19 mouse cellular contexts compared by ENCODE assay signal in the genomic region with DNA sequence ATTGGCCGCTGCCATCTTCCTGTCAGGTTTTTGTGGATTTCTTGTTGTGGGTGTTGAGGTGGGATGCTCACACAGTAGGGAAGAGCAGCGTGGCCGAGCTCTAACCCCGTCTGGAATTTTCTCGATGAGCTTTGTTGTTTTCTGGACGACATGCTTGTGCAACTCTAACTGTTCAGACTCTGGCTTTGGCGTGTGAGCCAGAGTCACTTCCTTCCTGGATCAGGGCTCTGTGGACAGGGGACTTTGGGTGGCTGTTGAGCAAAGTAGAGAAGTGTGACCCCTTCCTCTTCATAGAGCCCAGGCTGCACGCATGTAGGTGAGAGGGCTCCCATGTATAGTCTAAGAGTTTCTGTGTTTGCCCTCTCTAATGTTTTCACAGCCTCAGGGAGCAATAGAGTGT. TPM values are rescaled to one million over a fixed set of nuclear protein-coding genes. Genes with fewer than 3 reads are reported as not detected.
A peak's percentile ranks its signal among the peaks of the same experiment; 100 is the strongest.
DNase-seq lines count a peak whose midpoint lies in the region; ATAC-seq and TF ChIP-seq lines count a peak whose summit lies in the region.
"Had no signal": no experiment of that assay in that cellular context is flagged by ENCODE, and none has a peak within 500 bp of the region (broad histone marks: within the 10 kb centered on the region; RNA-seq: fewer than 3 reads in every experiment).

No protein-coding gene starts in this region.

- H3K4me3 ChIP-seq in layer of hippocampus, adult 2 months: no peak overlapping the region
- no peak overlapping the region for H3K4me3 ChIP-seq in bone marrow, adult 2 months (replicated peaks; ENCODE audit: control insufficient read depth, low read depth, low read length)
- H3K4me3 ChIP-seq: heart, embryonic 13.5 days; hindbrain, embryonic 13.5 days; lung, embryonic 15.5 days had no signal

- TF ChIP-seq POLR2A in bone marrow, adult 2 months (IDR thresholded peaks at IDR 0.05; ENCODE audit: borderline replicate concordance, control insufficient read depth, low read depth, low read length): no peak

- no peak for DNase-seq in layer of hippocampus, adult 2 months (ENCODE audit: low spot score in 2 of 2)
- DNase-seq in layer of hippocampus, adult 8-10 months (ENCODE audit: low spot score in 2 of 2): no peak
- peak; percentile 74 for DNase-seq in 416B (ENCODE audit: low read depth)
- DNase-seq in cerebellum, adult 9-11 months: no peak
- DNase-seq: adrenal gland, adult 8-10 months; cerebellum, adult 9-10 months; right cerebral cortex, postnatal 14 days had no signal

- WGBS in bone marrow, adult 2 months: 16% methylated on average over 8 of the region's 8 CpGs

- ATAC-seq in megakaryocyte, adult 5-6 weeks (ENCODE audit: poor library complexity, severe bottlenecking): peak; percentile 70
- ATAC-seq in megakaryocyte-erythroid progenitor cell, adult 5-6 weeks (replicated peaks; ENCODE audit: low FRiP score, low TSS enrichment, poor library complexity, severe bottlenecking): no peak
- ATAC-seq: forebrain, embryonic 16.5 days; intestine, embryonic 16.5 days; midbrain, embryonic 16.5 days had no signal

- peaks cover 15% of the 10 kb centered on the region for H3K4me1 ChIP-seq in bone marrow, adult 2 months (ENCODE audit: control insufficient read depth, insufficient read depth, low read length)
- H3K4me1 ChIP-seq: hindbrain, embryonic 13.5 days had no signal

- no peak for TF ChIP-seq CTCF in layer of hippocampus, adult 2 months (conservative IDR thresholded peaks at IDR 0.05)
- TF ChIP-seq CTCF in bone marrow, adult 2 months (IDR thresholded peaks at IDR 0.05; ENCODE audit: control insufficient read depth, insufficient read depth, low read length): no peak

- H3K27ac ChIP-seq in layer of hippocampus, adult 2 months: peak overlapping the region; percentile 11
- peak overlapping the region; percentile 76 for H3K27ac ChIP-seq in bone marrow, adult 2 months (ENCODE audit: control insufficient read depth, insufficient read depth, low read depth, low read length, poor library complexity)
- H3K27ac ChIP-seq: heart, embryonic 13.5 days; hindbrain, embryonic 13.5 days; kidney, postnatal 0 days; lung, embryonic 15.5 days had no signal

RNA-seq across cellular contexts. Expression of a gene that starts 15.8 kb away (rescaled TPM):
- total RNA-seq in layer of hippocampus, adult 2 months (2021): 10 to 100 TPM; 16.6 to 18.8 TPM
- 10 to 100 TPM; 19.3 to 25.0 (median 21.7) TPM for total RNA-seq in layer of hippocampus, adult 8-10 months (2022)
- polyA plus RNA-seq in bone marrow, adult 2 months (2011; ENCODE audit: insufficient read depth, insufficient read length, low replicate concordance, missing spikeins): 10.0 and 11.9 TPM in 2 replicates
- total RNA-seq in megakaryocyte, adult 5-6 weeks (2015): 22.5 and 25.3 TPM in 2 replicates
- 63.1 and 83.2 TPM in 2 replicates for total RNA-seq in megakaryocyte, adult 5-6 weeks (2017)
- total RNA-seq in megakaryocyte-erythroid progenitor cell, adult 5-6 weeks (2014; fragmentation: Nextera tagmentation): 18.6 and 21.6 TPM in 2 replicates
- total RNA-seq in megakaryocyte-erythroid progenitor cell, adult 5-6 weeks (2017): 30.4 and 37.3 TPM in 2 replicates

RNA-seq across cellular contexts. Expression of a gene that starts 30.3 kb away (rescaled TPM):
- total RNA-seq in layer of hippocampus, adult 2 months (2021): 10 to 100 TPM; 44.3 to 44.9 TPM
- 10 to 100 TPM; 41.0 to 50.5 (median 47.0) TPM for total RNA-seq in layer of hippocampus, adult 8-10 months (2022)
- 38.5 and 66.7 TPM in 2 replicates for polyA plus RNA-seq in bone marrow, adult 2 months (2011; ENCODE audit: insufficient read depth, insufficient read length, low replicate concordance, missing spikeins)
- 38.3 and 39.8 TPM in 2 replicates for total RNA-seq in megakaryocyte, adult 5-6 weeks (2015)
- 24.1 and 28.0 TPM in 2 replicates for total RNA-seq in megakaryocyte, adult 5-6 weeks (2017)
- total RNA-seq in megakaryocyte-erythroid progenitor cell, adult 5-6 weeks (2014; fragmentation: Nextera tagmentation): 12.5 and 15.2 TPM in 2 replicates
- total RNA-seq in megakaryocyte-erythroid progenitor cell, adult 5-6 weeks (2017): 7.8 and 8.6 TPM in 2 replicates

RNA-seq across cellular contexts. Expression of a gene that starts 42.7 kb away (rescaled TPM):
- 10 to 100 TPM; 60.4 to 67.8 TPM for total RNA-seq in layer of hippocampus, adult 2 months (2021)
- 10 to 100 TPM; 63.5 to 73.0 (median 68.1) TPM for total RNA-seq in layer of hippocampus, adult 8-10 months (2022)
- polyA plus RNA-seq in bone marrow, adult 2 months (2011; ENCODE audit: insufficient read depth, insufficient read length, low replicate concordance, missing spikeins): 61.3 and 112 TPM in 2 replicates
- 22.5 and 23.2 TPM in 2 replicates for total RNA-seq in megakaryocyte, adult 5-6 weeks (2015)
- 107 and 126 TPM in 2 replicates for total RNA-seq in megakaryocyte, adult 5-6 weeks (2017)
- total RNA-seq in megakaryocyte-erythroid progenitor cell, adult 5-6 weeks (2014; fragmentation: Nextera tagmentation): 48.5 and 69.9 TPM in 2 replicates
- 152 and 155 TPM in 2 replicates for total RNA-seq in megakaryocyte-erythroid progenitor cell, adult 5-6 weeks (2017)

RNA-seq across cellular contexts. Expression of a gene that starts 49.5 kb away (rescaled TPM):
- 100 to 1,000 TPM; 211 to 234 TPM for total RNA-seq in layer of hippocampus, adult 2 months (2021)
- total RNA-seq in layer of hippocampus, adult 8-10 months (2022): 100 to 1,000 TPM; 207 to 213 (median 208) TPM
- 65.5 and 112 TPM in 2 replicates for polyA plus RNA-seq in bone marrow, adult 2 months (2011; ENCODE audit: insufficient read depth, insufficient read length, low replicate concordance, missing spikeins)
- total RNA-seq in megakaryocyte, adult 5-6 weeks (2015): 364 and 398 TPM in 2 replicates
- total RNA-seq in megakaryocyte, adult 5-6 weeks (2017): 185 and 211 TPM in 2 replicates
- total RNA-seq in megakaryocyte-erythroid progenitor cell, adult 5-6 weeks (2014; fragmentation: Nextera tagmentation): 136 and 142 TPM in 2 replicates
- 68.2 and 68.8 TPM in 2 replicates for total RNA-seq in megakaryocyte-erythroid progenitor cell, adult 5-6 weeks (2017)

RNA-seq across cellular contexts. Expression of a gene that starts 53.6 kb away (rescaled TPM):
- under 1 TPM; 0.33 to 0.86 TPM for total RNA-seq in layer of hippocampus, adult 2 months (2021)
- under 1 TPM in 3 of 4 experiments, not detected in 1; 0.37 to 0.56 (median 0.55) TPM for total RNA-seq in layer of hippocampus, adult 8-10 months (2022)
- polyA plus RNA-seq in bone marrow, adult 2 months (2011; ENCODE audit: insufficient read depth, insufficient read length, low replicate concordance, missing spikeins): not detected in 2 replicates
- 0.18 TPM in 1 of 2 replicates, not detected in the other for total RNA-seq in megakaryocyte, adult 5-6 weeks (2015)
- not detected in 2 replicates for total RNA-seq in megakaryocyte, adult 5-6 weeks (2017)
- 0.37 TPM in 1 of 2 replicates, not detected in the other for total RNA-seq in megakaryocyte-erythroid progenitor cell, adult 5-6 weeks (2014; fragmentation: Nextera tagmentation)
- total RNA-seq in megakaryocyte-erythroid progenitor cell, adult 5-6 weeks (2017): not detected in 2 replicates
- total RNA-seq: gastrocnemius, adult 18-20 months had no signal
- polyA plus RNA-seq: CD4-positive, CD25-positive, alpha-beta regulatory T cell, adult 4 months; forebrain, embryonic 16.5 days; intestine, embryonic 16.5 days; lung, embryonic 15.5 days; midbrain, embryonic 16.5 days had no signal
